Mouse (Mus musculus) E14TG2a.4 (cell line): ENCODE measurements at regions not wholly inside any gene's neighbourhood (a gene's known extent, or its start where the extent isn't known, plus 50 kb on each side); places are given as distances from the start of the nearest gene placed in this dataset.

Experiments used
- CTCF ChIP-seq: conservative IDR thresholded peaks from 2 replicates; pipeline ENCODE4 v1.5.1; 2014; ENCODE audit warnings: low read length
- NANOG ChIP-seq: IDR thresholded peaks from 2 replicates; pipeline ENCODE4 v1.6.1; 2014; ENCODE audit warnings: borderline replicate concordance, low read length, mixed read lengths

DNA sequence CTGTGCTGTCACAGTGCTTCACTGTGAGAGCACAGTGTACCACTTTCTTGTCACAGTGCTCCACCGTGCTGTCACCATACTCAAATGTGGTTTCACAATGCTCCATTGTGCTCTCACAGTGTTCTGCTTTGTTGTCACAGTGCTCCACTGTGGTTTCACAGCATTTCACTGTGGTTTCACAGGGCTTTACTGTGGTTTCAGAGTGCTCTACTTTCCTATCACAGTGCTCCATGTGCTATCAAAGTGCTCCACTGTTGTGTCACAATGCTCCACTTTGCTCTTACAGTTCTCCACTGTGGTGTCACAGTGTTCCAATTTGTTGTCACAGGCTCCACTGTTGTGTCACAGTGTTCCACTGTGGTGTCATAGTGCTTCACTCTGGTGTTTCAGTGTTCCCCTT, 63.6 kb upstream of the Trpm1 start:
- TF ChIP-seq CTCF (no peak), NANOG (no peak)
